Mouse (Mus musculus) thymus, adult 2 months (tissue): ENCODE data around the gene Dnajc16. TPM values are rescaled to one million over a fixed set of nuclear protein-coding genes. Genes with fewer than 3 reads are reported as not detected.

Experiments
- DNase-seq: peaks from one replicate; pipeline ENCODE4 v3.0.0; 2021
- H3K27ac ChIP-seq: fragments of 200-500 bp; 2 replicates; pipeline ENCODE4 v1.5.1; 2012; ENCODE audit warnings: low read length, control low read depth; ENCODE audit not compliant: control insufficient read depth, insufficient read depth
- H3K27me3 ChIP-seq: fragments of 200-500 bp; 2 replicates; pipeline ENCODE4 v1.6.1; 2012; ENCODE audit warnings: mild to moderate bottlenecking, low read length, moderate library complexity, mixed read lengths; ENCODE audit not compliant: control insufficient read depth, insufficient read depth
- H3K36me3 ChIP-seq: fragments of 200-500 bp; 2 replicates; pipeline ENCODE4 v1.6.1; 2012; ENCODE audit warnings: mild to moderate bottlenecking, low read length, moderate library complexity; ENCODE audit not compliant: control insufficient read depth, insufficient read depth
- H3K4me1 ChIP-seq: fragments of 200-500 bp; replicated peaks from 2 replicates; pipeline ENCODE4 v1.6.1; 2012; ENCODE audit warnings: low read length; ENCODE audit not compliant: control insufficient read depth, insufficient read depth
- H3K4me3 ChIP-seq: fragments of 200-500 bp; 2 replicates; pipeline ENCODE4 v1.5.1; 2012; ENCODE audit warnings: mild to moderate bottlenecking, low read length, control low read depth, moderate library complexity; ENCODE audit not compliant: control insufficient read depth, insufficient read depth
- CTCF ChIP-seq: fragments of 200-500 bp; IDR thresholded peaks from 2 replicates; pipeline ENCODE4 v1.5.1; 2012; ENCODE audit warnings: mild to moderate bottlenecking, control low read depth, low read length, moderate library complexity, borderline replicate concordance; ENCODE audit not compliant: control insufficient read depth, poor library complexity, insufficient read depth; ENCODE audit errors: extremely low read depth
- POLR2A ChIP-seq: fragments of 200-500 bp; IDR thresholded peaks from 2 replicates; pipeline ENCODE4 v1.6.1; 2012; ENCODE audit warnings: mild to moderate bottlenecking, low read length, control low read depth, moderate library complexity; ENCODE audit not compliant: control insufficient read depth, poor library complexity, insufficient read depth; ENCODE audit errors: extremely low read depth
- WGBS: fragments of 180-500 bp; shearing (Covaris S2); methylation state at CpG from one replicate; pipeline ENCODE4 v1.1.7; 2018; 5-methylcytosine and 5-hydroxymethylcytosine counted together
- polyA plus RNA-seq: library from polyadenylated mRNA; depleted of rRNA; stranded (reverse); fragments of >200 nt; gene quantifications from 2 replicates; pipeline ENCODE4 v1.2.3, GENCODE M21; 2012

The Dnajc16 gene
- polyA plus RNA-seq, 1 experiment, result 11.9 TPM

DNA sequence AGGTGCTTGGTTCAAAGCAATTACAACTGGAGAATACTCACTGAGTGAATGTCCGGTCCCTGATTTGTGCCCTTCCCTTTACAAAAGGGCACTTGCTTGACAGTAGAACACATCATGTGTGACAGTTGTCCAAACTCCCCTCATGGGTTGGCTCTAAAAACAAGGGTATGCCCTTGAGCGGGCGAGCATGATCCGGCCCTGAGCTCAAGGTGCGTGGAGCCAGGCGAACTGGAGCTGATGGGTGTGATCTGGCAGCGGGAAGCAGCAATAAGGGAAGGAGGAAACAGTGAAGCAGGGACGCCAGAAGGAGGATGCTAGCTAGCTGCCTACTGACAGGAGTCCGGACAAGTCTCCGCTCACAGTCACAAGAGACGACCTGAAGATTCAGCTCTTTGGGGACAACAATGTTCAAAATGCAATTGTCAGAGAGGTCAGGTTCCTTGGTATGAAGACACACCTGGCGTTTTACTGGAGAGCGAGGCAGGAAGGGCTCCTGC is 28.6 kb downstream of the Dnajc16 start:
- Histone ChIP-seq H3K27me3 (no peaks in the 10 kb centered on the region), H3K4me1 (no peaks in the 10 kb centered on the region), H3K4me3 (no peak overlapping the region), H3K27ac (no peak overlapping the region), H3K36me3 (peaks cover 15% of the 10 kb centered on the region)
- TF ChIP-seq CTCF, result no peak
- no peak for TF ChIP-seq POLR2A
- 98% methylated on average over 13 of the region's 13 CpGs for WGBS
- no peak for DNase-seq

DNA sequence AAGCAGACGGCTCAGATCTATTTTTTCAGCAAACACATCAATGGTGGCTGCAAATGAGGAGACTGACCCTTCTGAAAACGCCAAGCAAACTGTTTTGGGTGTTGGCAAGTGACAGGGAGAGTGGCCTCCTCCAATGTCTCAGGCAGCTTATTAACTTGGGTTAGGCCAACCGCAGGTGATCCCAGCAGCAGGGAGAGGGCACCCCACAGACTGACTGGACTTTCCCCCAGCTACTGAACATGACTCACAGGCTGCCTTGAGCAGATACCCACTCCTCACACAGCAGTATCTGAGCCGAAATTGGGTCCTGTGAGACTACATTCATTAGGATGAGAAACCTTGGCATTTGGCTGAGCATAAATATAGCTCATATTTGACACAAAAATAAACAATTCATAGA is 29.8 kb downstream of the Dnajc16 start:
- no peak for DNase-seq
- Histone ChIP-seq H3K27me3 (no peaks in the 10 kb centered on the region), H3K27ac (no peak overlapping the region), H3K4me3 (no peak overlapping the region), H3K36me3 (peaks cover 15% of the 10 kb centered on the region), H3K4me1 (no peaks in the 10 kb centered on the region)
- TF ChIP-seq CTCF (no peak), POLR2A (no peak)
- 94% methylated on average over 4 of the region's 4 CpGs for WGBS

GRCm38 (mm10) chr4:141758874-141759542 is 31.7 kb downstream of the Dnajc16 start:
- DNase-seq, result no peak
- Histone ChIP-seq H3K27ac (no peak overlapping the region), H3K36me3 (peaks cover 12% of the 10 kb centered on the region; the same call in 1 of the 2 replicates), H3K27me3 (no peaks in the 10 kb centered on the region), H3K4me3 (no peak overlapping the region), H3K4me1 (no peaks in the 10 kb centered on the region)
- TF ChIP-seq POLR2A (no peak), CTCF (no peak)
- WGBS, result 85% methylated on average over 6 of the region's 6 CpGs

GRCm38 (mm10) chr4:141757124-141757523 is 33.6 kb downstream of the Dnajc16 start:
- Histone ChIP-seq H3K4me3 (no peak overlapping the region), H3K27ac (no peak overlapping the region), H3K27me3 (no peaks in the 10 kb centered on the region), H3K36me3 (no peaks in the 10 kb centered on the region), H3K4me1 (no peaks in the 10 kb centered on the region)
- WGBS, result 98% methylated on average over 3 of the region's 3 CpGs
- DNase-seq, result no peak
- TF ChIP-seq POLR2A, result no peak
- TF ChIP-seq CTCF, result no peak

DNA sequence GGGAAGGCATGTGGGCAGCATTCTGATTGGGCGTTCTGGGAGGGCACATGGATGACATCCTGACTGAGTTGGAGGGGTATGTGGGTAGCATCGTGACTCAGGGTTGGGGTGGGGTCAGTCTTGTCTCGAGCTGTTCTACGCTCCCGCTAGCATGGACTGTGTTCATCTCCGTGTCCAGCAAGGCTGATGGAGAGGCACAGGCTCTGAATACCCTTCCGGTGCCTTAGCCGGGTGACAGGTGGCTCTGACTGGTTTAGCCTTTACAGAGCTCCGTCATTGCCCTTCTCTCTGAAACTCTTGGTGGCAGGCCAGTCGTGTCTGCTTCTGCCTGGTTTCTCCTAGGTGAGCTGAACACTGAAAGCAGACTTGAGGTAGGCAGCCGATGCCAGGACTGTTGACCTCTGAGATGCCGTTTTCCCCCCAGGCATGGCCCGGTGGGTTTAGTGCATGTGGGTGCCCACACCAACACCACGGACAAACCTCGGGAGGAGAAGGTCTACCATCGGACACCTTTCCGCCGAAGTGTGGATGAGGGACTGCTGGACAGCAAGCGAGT is 35.3 kb downstream of the Dnajc16 start:
- TF ChIP-seq POLR2A (no peak), CTCF (no peak)
- Histone ChIP-seq H3K4me1 (no peaks in the 10 kb centered on the region), H3K27me3 (no peaks in the 10 kb centered on the region), H3K36me3 (no peaks in the 10 kb centered on the region), H3K27ac (no peak overlapping the region), H3K4me3 (no peak overlapping the region)
- DNase-seq, result no peak
- 94% methylated on average over 19 of the region's 19 CpGs for WGBS

GRCm38 (mm10) chr4:141752076-141752421 is 38.7 kb downstream of the Dnajc16 start:
- WGBS, result 38% methylated on average over 4 of the region's 4 CpGs
- H3K4me1 ChIP-seq, result no peaks in the 10 kb centered on the region
- no peak overlapping the region for H3K27ac ChIP-seq
- H3K4me3 ChIP-seq, result no peak overlapping the region
- no peaks in the 10 kb centered on the region for H3K36me3 ChIP-seq
- no peaks in the 10 kb centered on the region for H3K27me3 ChIP-seq
- DNase-seq, result no peak
- TF ChIP-seq CTCF, result no peak
- TF ChIP-seq POLR2A, result no peak

DNA sequence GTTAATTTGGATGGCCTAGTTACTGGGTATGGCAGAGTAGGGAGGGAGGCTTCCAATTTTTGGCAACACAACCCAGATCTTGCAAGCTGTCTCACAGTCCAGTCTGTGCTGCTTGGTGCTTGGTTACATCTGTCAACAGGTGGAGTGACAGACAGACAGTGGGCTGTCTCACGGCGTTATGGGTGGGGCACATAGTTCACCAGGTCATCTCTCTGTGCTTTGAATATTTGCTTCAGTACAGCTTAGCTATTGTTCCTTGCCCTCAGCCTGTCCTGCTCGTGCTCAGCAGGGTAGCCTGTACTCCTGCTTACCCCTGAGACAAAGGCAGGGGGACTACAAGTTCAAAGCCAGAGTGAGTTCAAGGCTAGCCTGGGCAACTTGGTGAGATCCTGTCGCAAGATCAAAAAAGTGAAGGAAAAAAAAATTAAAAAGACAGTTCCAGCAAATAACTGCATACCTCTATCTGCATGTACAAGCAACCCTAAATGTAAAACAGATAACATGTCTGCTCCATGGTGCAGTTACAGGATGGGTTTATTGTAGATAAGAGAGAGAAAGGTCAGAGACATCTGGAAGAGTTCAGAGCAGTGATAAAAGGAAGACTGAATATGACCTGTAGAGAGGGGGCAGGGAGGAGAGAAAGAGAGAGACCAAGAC is 39.2 kb downstream of the Dnajc16 start:
- H3K27me3 ChIP-seq, result no peaks in the 10 kb centered on the region
- TF ChIP-seq POLR2A (no peak), CTCF (no peak)
- no peak for DNase-seq
- 72% methylated on average over 4 of the region's 4 CpGs for WGBS
- no peaks in the 10 kb centered on the region for H3K36me3 ChIP-seq
- no peaks in the 10 kb centered on the region for H3K4me1 ChIP-seq
- H3K4me3 ChIP-seq, result no peak overlapping the region
- no peak overlapping the region for H3K27ac ChIP-seq
